Mouse (Mus musculus): ENCODE measurements around the gene Btc.

DNA sequence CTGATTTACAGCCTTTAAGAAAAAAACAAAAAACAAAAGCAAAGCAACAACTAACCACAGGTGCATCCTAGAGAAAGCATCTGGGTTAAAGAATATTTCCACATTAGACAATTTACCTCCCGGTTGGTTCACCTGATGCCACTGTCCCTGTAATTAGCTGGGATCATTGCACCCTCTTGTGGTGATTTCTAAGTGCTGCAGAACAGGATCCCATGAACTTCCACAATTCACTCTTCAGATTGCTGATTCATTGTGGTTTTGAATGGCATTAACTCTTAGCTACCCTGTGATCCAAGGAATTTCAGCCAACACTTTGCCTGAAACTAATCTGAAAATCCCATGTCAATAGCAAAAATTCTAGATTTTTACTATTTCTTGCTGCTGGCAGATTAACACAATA, 94.9 kb downstream of the Btc start:
- TF ChIP-seq POLR2A (IDR thresholded peaks at IDR 0.05; ENCODE audit: low read depth, low read length) (no peak), CTCF (IDR thresholded peaks at IDR 0.05; ENCODE audit: extremely low read depth, insufficient read length, insufficient replicate concordance, low read depth, low read length) (no peak)

Measured in small intestine, adult 2 months (tissue).